Mouse (Mus musculus): ENCODE measurements at regions not wholly inside any gene's neighbourhood (a gene's known extent, or its start where the extent isn't known, plus 50 kb on each side); places are given as distances from the start of the nearest gene placed in this dataset.

GRCm38 (mm10) chr12:15986351-15986750 is 169.6 kb upstream of the Trib2 start:
- no peaks in the 10 kb centered on the region for H3K9me3 ChIP-seq (replicated peaks; ENCODE audit: control insufficient read depth, low read length)
- H3K36me3 ChIP-seq (ENCODE audit: control insufficient read depth, insufficient read depth, low read length) = no peaks in the 10 kb centered on the region
- no peaks in the 10 kb centered on the region for H3K27me3 ChIP-seq (replicated peaks; ENCODE audit: control insufficient read depth, insufficient read depth, low read length)
- H3K4me1 ChIP-seq (ENCODE audit: control insufficient read depth, insufficient read depth, low read length) = no peaks in the 10 kb centered on the region
- H3K9ac ChIP-seq (ENCODE audit: low read length) = no peak overlapping the region
- no peak overlapping the region for H3K4me2 ChIP-seq (ENCODE audit: low read length)
- DNase-seq (ENCODE audit: low spot score) = no peak
- ATAC-seq = no peak
- no peak overlapping the region for H3K27ac ChIP-seq (ENCODE audit: low read depth, low read length)
- H3K4me3 ChIP-seq (ENCODE audit: low read depth, low read length) = no peak overlapping the region

- Histone ChIP-seq H3K27ac (ENCODE audit: low read depth, low read length) (no peak overlapping the region), H3K27me3 (replicated peaks; ENCODE audit: control insufficient read depth, insufficient read depth, low read length) (no peaks in the 10 kb centered on the region), H3K4me3 (ENCODE audit: low read depth, low read length) (no peak overlapping the region), H3K9me3 (replicated peaks; ENCODE audit: control insufficient read depth, low read length) (no peaks in the 10 kb centered on the region), H3K9ac (ENCODE audit: low read length) (no peak overlapping the region), H3K36me3 (ENCODE audit: control insufficient read depth, insufficient read depth, low read length) (no peaks in the 10 kb centered on the region), H3K4me1 (ENCODE audit: control insufficient read depth, insufficient read depth, low read length) (no peaks in the 10 kb centered on the region), H3K4me2 (ENCODE audit: low read length) (no peak overlapping the region)
- DNase-seq (ENCODE audit: low spot score) (no peak), ATAC-seq (no peak)
- 84% methylated on average over 2 of the region's 2 CpGs for WGBS
Observed at GRCm38 (mm10) chr12:15985649-15986048, 168.9 kb upstream of the Trib2 start.

DNA sequence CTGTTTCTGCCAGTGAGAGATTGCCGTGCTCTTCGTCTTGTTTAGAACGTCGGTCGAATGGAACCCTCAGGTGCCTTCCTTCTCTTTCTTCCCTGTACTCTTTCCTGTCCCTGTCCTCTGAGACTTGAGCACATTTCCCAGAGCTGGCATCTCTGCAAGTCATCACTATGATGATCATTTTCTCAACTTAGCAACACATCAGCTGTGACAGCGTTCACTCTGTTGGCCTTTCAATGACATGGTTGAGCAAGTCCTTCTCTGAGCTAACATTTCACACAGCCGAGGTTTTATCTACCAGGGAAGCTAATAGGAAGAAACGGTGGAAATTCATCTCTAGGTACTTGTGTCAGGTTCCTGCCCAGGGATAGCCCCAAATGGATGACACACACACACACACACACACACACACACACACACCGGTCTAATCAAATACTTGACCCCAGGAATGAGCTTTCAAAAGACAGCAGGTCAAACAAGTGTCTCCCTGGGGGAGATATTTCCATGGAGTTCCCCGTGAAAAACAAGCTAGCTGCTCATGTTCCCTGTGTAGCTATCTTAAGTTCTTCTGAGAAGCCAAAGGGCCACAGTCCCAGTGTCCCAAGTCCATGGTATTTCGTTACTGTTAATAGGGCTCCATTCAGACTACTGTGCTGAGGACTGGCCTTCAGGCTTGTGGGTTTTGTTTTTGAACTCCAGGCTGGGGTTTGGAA is 167.0 kb upstream of the Trib2 start:
- no peak overlapping the region for H3K9ac ChIP-seq (ENCODE audit: low read length)
- H3K9me3 ChIP-seq (replicated peaks; ENCODE audit: control insufficient read depth, low read length) = no peaks in the 10 kb centered on the region
- no peak overlapping the region for H3K27ac ChIP-seq (ENCODE audit: low read depth, low read length)
- H3K36me3 ChIP-seq (ENCODE audit: control insufficient read depth, insufficient read depth, low read length) = no peaks in the 10 kb centered on the region
- H3K4me1 ChIP-seq (ENCODE audit: control insufficient read depth, insufficient read depth, low read length) = no peaks in the 10 kb centered on the region
- no peak overlapping the region for H3K4me3 ChIP-seq (ENCODE audit: low read depth, low read length)
- WGBS = 87% methylated on average over 11 of the region's 11 CpGs
- ATAC-seq (no peak), DNase-seq (ENCODE audit: low spot score) (no peak)
- H3K27me3 ChIP-seq (replicated peaks; ENCODE audit: control insufficient read depth, insufficient read depth, low read length) = no peaks in the 10 kb centered on the region
- no peak overlapping the region for H3K4me2 ChIP-seq (ENCODE audit: low read length)

- Histone ChIP-seq H3K4me3 (ENCODE audit: low read depth, low read length) (no peak overlapping the region), H3K27ac (ENCODE audit: low read depth, low read length) (no peak overlapping the region), H3K4me1 (ENCODE audit: control insufficient read depth, insufficient read depth, low read length) (no peaks in the 10 kb centered on the region), H3K27me3 (replicated peaks; ENCODE audit: control insufficient read depth, insufficient read depth, low read length) (no peaks in the 10 kb centered on the region), H3K9me3 (replicated peaks; ENCODE audit: control insufficient read depth, low read length) (no peaks in the 10 kb centered on the region), H3K9ac (ENCODE audit: low read length) (no peak overlapping the region), H3K36me3 (ENCODE audit: control insufficient read depth, insufficient read depth, low read length) (no peaks in the 10 kb centered on the region), H3K4me2 (ENCODE audit: low read length) (no peak overlapping the region)
- DNase-seq (ENCODE audit: low spot score) (no peak), ATAC-seq (no peak)
- 50% methylated on average over 1 of the region's 1 CpGs for WGBS
Observed at GRCm38 (mm10) chr12:15981741-15982140, 165.0 kb upstream of the Trib2 start.

- no peak for ATAC-seq
- no peaks in the 10 kb centered on the region for H3K9me3 ChIP-seq (replicated peaks; ENCODE audit: control insufficient read depth, low read length)
- WGBS = 93% methylated on average over 7 of the region's 7 CpGs
Observed at GRCm38 (mm10) chr12:15979233-15979632, 162.5 kb upstream of the Trib2 start.

GRCm38 (mm10) chr12:15971786-15972185 is 155.1 kb upstream of the Trib2 start:
- H3K4me1 ChIP-seq (ENCODE audit: control insufficient read depth, insufficient read depth, low read length) = no peaks in the 10 kb centered on the region
- 90% methylated on average over 3 of the region's 3 CpGs for WGBS
- H3K9me3 ChIP-seq (replicated peaks; ENCODE audit: control insufficient read depth, low read length) = no peaks in the 10 kb centered on the region
- H3K4me2 ChIP-seq (ENCODE audit: low read length) = no peak overlapping the region
- H3K27me3 ChIP-seq (replicated peaks; ENCODE audit: control insufficient read depth, insufficient read depth, low read length) = no peaks in the 10 kb centered on the region
- H3K4me3 ChIP-seq (ENCODE audit: low read depth, low read length) = no peak overlapping the region
- H3K36me3 ChIP-seq (ENCODE audit: control insufficient read depth, insufficient read depth, low read length) = no peaks in the 10 kb centered on the region
- no peak overlapping the region for H3K27ac ChIP-seq (ENCODE audit: low read depth, low read length)
- ATAC-seq (no peak), DNase-seq (ENCODE audit: low spot score) (no peak)
- no peak overlapping the region for H3K9ac ChIP-seq (ENCODE audit: low read length)

More at GRCm38 (mm10) chr12:15979233-15979632, 162.5 kb upstream of the Trib2 start:
- no peak overlapping the region for H3K9ac ChIP-seq (ENCODE audit: low read length)
- no peak overlapping the region for H3K27ac ChIP-seq (ENCODE audit: low read depth, low read length)
- no peaks in the 10 kb centered on the region for H3K36me3 ChIP-seq (ENCODE audit: control insufficient read depth, insufficient read depth, low read length)
- H3K4me1 ChIP-seq (ENCODE audit: control insufficient read depth, insufficient read depth, low read length) = no peaks in the 10 kb centered on the region
- H3K27me3 ChIP-seq (replicated peaks; ENCODE audit: control insufficient read depth, insufficient read depth, low read length) = no peaks in the 10 kb centered on the region
- DNase-seq (ENCODE audit: low spot score) = no peak
- H3K4me3 ChIP-seq (ENCODE audit: low read depth, low read length) = no peak overlapping the region
- no peak overlapping the region for H3K4me2 ChIP-seq (ENCODE audit: low read length)

DNA sequence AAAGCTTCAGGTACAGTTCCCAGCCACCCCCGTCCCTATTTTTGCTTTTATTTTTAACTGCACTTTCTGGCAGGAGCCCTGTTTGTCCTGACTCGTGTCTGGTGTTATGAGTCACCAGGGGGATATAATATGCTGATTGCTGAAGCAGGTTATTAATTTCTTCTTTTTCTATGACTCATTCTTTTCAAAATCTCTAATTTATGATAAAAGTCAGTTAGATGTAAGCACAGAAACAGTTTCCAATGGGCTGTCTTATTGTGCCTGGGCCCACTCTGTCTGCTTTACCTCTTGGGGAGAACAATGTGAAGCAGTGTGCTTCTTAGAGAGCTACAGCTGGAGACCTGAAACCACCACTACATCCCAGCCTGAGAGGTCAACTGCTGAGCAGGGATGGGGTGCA is 153.5 kb upstream of the Trib2 start:
- Histone ChIP-seq H3K4me3 (ENCODE audit: low read depth, low read length) (no peak overlapping the region), H3K4me1 (ENCODE audit: control insufficient read depth, insufficient read depth, low read length) (no peaks in the 10 kb centered on the region), H3K4me2 (ENCODE audit: low read length) (no peak overlapping the region), H3K9ac (ENCODE audit: low read length) (no peak overlapping the region), H3K36me3 (ENCODE audit: control insufficient read depth, insufficient read depth, low read length) (no peaks in the 10 kb centered on the region), H3K27ac (ENCODE audit: low read depth, low read length) (no peak overlapping the region), H3K9me3 (replicated peaks; ENCODE audit: control insufficient read depth, low read length) (no peaks in the 10 kb centered on the region), H3K27me3 (replicated peaks; ENCODE audit: control insufficient read depth, insufficient read depth, low read length) (no peaks in the 10 kb centered on the region)
- no peak for ATAC-seq
- no peak for DNase-seq (ENCODE audit: low spot score)
- WGBS = 84% methylated on average over 2 of the region's 2 CpGs

- Histone ChIP-seq H3K9me3 (replicated peaks; ENCODE audit: control insufficient read depth, low read length) (no peaks in the 10 kb centered on the region), H3K9ac (ENCODE audit: low read length) (no peak overlapping the region), H3K4me1 (ENCODE audit: control insufficient read depth, insufficient read depth, low read length) (no peaks in the 10 kb centered on the region), H3K36me3 (ENCODE audit: control insufficient read depth, insufficient read depth, low read length) (no peaks in the 10 kb centered on the region), H3K27ac (ENCODE audit: low read depth, low read length) (no peak overlapping the region), H3K4me3 (ENCODE audit: low read depth, low read length) (no peak overlapping the region), H3K27me3 (replicated peaks; ENCODE audit: control insufficient read depth, insufficient read depth, low read length) (no peaks in the 10 kb centered on the region), H3K4me2 (ENCODE audit: low read length) (no peak overlapping the region)
- WGBS = 71% methylated on average over 5 of the region's 5 CpGs
- ATAC-seq = no peak
- DNase-seq (ENCODE audit: low spot score) = no peak
Observed at GRCm38 (mm10) chr12:15967550-15968102, 150.9 kb upstream of the Trib2 start.

DNA sequence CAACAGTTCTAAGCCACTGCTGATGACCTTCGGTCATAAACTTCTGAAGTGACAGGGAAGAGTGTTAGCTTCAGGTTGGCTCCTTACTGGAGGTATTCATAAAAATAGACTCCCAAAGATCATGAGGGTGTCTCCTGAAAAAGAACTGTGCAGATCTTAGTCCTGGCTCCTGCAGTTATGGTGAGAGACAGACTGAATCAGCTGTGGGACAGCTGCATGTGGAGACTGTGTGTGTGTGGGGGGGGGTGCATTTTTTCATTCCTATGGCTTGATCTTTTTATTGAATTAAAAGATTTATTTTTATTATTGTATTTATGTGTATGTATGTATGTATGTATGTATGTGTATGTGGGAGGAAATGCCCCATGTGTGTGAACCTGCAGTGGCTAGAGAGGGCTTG is 149.9 kb upstream of the Trib2 start:
- Histone ChIP-seq H3K27me3 (replicated peaks; ENCODE audit: control insufficient read depth, insufficient read depth, low read length) (no peaks in the 10 kb centered on the region), H3K4me2 (ENCODE audit: low read length) (no peak overlapping the region), H3K9me3 (replicated peaks; ENCODE audit: control insufficient read depth, low read length) (no peaks in the 10 kb centered on the region), H3K9ac (ENCODE audit: low read length) (no peak overlapping the region), H3K27ac (ENCODE audit: low read depth, low read length) (no peak overlapping the region), H3K4me3 (ENCODE audit: low read depth, low read length) (no peak overlapping the region), H3K36me3 (ENCODE audit: control insufficient read depth, insufficient read depth, low read length) (no peaks in the 10 kb centered on the region), H3K4me1 (ENCODE audit: control insufficient read depth, insufficient read depth, low read length) (no peaks in the 10 kb centered on the region)
- 91% methylated on average over 1 of the region's 1 CpGs for WGBS
- ATAC-seq (no peak), DNase-seq (ENCODE audit: low spot score) (no peak)

All from forebrain, embryonic 14.5 days (tissue).